Mouse (Mus musculus) adrenal gland, postnatal 14 days (tissue): ENCODE data around the gene Gcn1l1. TPM values are rescaled to one million over a fixed set of nuclear protein-coding genes. Genes with fewer than 3 reads are reported as not detected.
"Not testable (repeated sequence)": the region's sequence is repeated elsewhere in the genome, so short reads cannot be mapped to it uniquely, and the experiment has no call there.

ENCODE experiments used
- DNase-seq: peaks from one replicate; pipeline ENCODE4 v3.0.0; 2021; ENCODE audit warnings: mixed read lengths
- long read RNA-seq, 2 experiments: library from polyadenylated mRNA; stranded (forward); transcript quantifications; one replicate each; pipeline ENCODE4 v2.0.0; 2021
- total RNA-seq: library from RNA; stranded (reverse); gene quantifications from 2 replicates; pipeline ENCODE4 v1.2.3, GENCODE M21; 2021

The Gcn1l1 gene
- total RNA-seq = 59.7 and 60.4 TPM in 2 replicates
- long read RNA-seq, experiment 1, partial matches to known transcripts = 17 of 22 reads
- long read RNA-seq, experiment 1, other reads (novel, unspliced or antisense) = 4 of 22 reads
- long read RNA-seq, experiment 2, partial matches to known transcripts = 21 of 25 reads
- long read RNA-seq, experiment 2, other reads (novel, unspliced or antisense) = 4 of 25 reads

DNA sequence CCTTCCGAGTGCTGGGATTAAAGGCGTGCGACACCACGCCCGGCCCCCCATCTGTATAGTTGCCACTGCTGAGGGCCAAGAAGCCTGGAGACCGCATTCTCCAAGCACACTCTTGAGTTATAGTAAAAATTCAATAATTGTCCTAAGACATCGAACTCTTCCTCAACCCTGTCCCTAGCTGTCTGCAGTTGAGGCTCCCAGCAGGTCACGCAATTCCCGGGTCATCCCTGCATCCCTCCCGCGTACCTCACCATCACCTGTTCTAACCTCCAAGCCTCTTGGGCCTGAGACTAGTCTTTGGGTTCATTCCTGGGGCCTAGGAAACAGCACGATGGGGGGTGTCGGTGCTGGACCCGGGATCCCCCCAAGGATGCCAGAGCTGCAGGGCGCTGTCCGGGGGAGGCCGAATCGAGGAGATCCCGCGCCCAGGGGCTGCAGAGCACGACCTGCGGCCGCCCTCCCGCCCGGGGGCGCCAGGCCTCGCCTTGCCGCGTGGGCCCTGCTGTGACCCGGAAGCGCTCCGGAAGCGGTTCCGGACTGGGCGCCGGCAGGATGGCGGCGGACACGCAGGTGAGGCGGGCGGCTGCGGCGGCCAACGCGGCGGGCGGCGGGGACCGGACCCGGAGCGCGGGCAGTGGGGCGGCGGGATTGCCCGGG is at the start of gene Gcn1l1:
TSS of gene Gcn1l1 (plus strand) at position 518 of the 657 bp plus-strand sequence.
- peak; percentile 91 for DNase-seq

DNA sequence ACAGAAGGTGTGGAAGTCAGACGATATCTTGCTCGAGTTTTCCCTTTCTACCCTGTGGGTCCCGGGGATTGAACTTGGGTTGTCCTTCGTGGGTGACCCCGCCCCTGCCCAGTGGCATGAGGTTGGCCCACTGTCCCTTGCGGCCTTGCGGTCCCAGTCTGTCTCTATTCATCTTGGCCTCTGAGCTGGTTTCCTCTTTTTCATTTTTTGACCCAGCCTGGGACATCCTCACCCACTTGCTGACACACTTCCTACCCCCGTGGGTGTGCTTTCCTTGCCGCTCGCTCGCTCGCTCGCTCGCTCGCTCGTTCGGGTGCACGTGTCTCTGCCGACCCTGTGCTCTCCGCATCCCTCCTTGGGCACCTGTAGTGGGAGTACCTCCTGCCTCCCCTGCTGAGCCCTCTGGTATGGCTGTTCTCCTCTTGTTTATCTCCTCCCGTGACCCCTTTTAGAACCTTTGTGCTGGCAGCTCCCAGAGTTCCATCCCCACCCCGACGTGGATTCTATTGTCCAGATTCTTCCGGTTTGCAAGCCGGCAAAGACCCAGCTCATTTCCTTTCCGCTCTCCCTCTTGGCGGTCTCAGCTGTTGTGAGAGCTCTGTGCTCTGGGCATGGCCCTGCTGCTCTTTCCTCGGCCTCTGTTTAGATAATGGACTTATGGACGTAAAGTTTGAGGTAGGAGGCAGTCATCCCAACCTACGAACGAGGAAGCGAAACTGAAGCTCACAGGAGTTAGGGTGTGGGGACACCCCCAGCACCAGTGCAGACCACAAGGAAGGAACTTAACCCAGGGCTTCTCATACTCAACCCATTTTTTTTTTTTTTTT is 48.8 kb upstream of the Gcn1l1 start:
- DNase-seq = peak; percentile 51

DNA sequence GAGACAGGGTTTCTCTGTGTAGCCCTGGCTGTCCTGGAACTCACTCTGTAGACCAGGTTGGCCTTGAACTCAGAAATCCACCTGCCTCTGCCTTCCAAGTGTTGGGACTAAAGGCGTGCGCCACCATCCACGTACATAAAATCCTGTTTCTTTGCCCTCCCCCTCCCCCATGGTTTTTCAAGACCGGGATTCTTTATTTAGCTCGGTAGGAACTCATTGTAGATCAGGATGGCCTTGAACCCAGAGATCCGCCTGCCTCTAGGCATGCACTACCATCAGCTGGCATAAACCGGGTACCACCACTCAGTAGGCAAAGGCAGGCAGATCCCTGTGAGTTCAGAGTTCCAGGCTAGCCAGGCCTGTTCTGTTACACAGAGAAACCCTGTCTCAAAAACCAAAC is 48.1 kb upstream of the Gcn1l1 start:
- DNase-seq = no peak

DNA sequence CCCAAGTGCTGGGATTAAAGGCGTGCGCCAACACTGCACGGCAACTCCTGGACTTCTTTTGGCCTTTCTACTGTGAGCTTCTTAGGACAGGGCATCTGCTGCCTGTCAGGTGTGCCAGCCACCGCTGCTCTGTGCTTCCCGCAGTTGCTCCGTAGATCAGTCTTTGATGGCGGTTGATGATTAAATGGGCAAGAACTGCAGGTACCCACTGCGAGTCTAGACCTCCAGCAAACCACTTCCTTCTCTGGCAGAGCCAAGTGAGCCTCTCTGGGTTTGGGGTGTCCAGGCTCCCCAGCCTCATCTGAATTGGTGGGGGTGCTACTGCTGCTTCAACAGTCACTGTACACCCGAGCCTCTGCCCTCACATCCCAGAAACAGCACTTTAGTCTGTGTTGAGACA is 47.6 kb upstream of the Gcn1l1 start:
- DNase-seq = no peak

DNA sequence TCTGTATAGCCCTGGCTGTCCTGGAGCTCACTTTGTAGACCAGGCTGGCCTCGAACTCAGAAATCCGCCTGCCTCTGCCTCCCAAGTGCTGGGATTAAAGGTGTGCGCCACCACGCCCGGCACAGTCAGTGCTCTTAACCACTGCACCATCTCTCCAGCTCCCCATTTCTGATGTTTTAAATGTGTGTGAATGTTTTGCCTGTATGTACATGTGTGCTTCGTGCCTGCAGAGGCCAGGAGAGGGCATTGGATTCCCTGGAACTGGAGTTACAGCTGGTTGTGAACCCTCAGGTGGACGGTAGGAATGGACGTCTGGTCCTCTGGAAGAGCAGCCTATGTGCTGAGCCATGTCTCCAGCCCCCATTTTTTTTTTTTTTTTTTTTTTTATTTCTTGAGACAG is 46.8 kb upstream of the Gcn1l1 start:
- not testable (repeated sequence) for DNase-seq

DNA sequence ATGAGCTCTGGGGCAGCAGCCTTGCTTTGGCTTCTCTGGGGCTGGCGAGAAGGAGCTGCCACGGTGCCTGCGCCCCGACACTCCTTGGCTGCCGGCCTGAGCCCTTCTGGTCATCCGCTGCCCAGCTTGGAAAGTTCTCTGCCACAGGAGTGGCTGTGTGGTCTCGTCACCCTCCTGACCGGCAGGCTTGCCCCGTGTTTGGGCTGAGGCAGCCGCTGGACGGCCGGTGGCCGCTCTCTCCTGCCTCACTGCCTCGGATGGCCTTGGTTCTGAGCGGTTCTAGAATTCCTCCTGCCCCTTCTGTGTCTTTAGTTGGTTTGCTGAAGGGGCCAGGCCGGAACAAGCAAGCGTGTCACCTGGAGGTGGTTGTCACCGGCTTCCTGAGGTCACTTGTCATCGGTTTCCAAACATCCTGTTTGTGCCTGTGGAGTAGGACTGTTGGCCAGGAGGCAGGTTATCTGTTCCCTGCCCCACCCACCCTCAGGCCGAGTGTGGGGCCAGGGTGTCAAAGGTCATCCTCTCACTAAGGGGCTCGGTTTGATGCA is 44.7 kb upstream of the Gcn1l1 start:
- DNase-seq = peak; percentile 59

DNA sequence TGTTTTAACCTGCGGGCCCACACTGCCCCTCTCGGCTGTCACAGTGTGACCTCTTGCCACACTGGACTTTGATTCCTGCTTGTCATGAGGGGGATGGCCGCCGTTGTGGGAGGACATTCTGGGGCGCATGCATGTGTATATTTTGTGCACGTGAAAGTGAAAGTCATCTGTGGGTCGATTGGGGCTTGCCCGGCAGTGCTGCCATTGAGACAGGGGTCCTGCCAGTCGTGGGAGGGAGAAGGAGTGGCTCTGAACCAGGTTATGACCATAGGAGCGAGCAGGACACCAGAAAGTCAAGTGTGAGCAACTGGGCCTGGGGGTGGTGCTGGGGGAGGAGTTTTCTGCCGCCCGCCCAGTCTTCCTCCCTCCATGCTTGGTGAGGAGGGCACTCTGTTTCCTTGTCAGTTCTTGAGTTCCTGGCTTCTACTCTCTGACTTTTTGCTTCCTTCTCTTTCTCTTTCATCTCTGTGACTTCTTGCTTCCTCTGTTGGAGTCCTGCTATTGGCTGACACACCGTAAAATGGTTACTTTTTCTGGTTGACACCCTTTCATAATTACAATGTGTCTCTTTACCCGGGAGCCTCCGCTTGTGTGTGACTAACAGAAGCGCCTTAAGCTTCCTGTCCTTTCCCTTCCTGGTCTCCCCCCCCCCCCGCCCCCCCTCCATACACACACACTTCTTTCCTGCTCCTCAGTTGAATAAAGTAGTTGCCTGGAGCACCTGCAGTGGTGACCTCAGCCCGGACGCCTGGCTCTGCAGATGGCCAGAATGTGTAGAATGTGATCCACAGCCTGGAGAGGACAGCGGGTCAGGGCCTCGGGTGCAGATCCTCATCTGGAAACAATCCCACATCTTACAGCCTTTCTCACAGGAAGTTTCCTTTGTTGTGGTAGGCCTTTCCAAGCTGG is 43.2 kb upstream of the Gcn1l1 start:
- DNase-seq = peak; percentile 69

DNA sequence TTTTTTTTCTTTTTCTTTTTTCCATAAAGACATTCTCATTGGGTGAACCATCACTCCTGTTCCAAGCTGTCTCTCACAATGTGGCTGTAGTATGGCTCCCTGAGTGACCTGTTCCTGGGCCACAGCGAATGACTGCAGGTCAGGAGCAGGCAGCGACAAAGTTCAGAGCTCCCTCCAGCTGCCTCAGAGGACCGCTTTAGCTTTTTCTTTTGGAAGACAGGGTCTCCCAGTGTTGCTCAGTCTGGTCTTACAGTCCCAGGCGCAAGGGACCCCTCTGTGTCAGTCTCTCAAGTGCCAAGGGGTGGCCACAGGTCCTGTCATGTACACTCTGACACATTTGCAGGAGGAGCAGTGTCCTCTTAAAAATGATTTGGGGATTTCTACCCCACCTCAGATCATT is 42.5 kb upstream of the Gcn1l1 start:
- DNase-seq = no peak

DNA sequence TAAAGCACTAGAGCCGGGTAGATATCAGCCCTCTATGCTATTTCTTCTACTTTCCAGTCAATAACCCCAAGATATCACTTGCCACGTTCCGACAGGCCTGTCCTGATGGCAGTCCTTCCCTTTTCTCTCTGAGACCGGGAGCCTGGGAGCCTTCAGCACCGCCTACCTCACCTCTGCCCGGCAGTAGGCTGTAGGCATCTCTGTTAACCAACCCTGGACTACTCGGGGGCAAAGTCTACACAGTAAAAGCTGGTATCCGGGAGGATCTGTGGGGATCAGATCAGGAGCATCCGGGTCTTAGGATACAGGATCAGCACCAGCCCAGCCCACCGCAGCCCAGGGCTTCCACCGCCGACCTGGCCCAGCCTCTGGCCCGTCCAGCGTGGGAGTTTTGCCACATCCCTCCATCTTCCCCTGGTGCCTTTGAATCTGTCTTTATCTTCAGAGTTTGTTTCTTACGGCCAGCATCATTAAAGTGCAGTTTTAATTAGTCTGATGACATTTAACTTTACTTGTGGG is 42.0 kb upstream of the Gcn1l1 start:
- no peak for DNase-seq

DNA sequence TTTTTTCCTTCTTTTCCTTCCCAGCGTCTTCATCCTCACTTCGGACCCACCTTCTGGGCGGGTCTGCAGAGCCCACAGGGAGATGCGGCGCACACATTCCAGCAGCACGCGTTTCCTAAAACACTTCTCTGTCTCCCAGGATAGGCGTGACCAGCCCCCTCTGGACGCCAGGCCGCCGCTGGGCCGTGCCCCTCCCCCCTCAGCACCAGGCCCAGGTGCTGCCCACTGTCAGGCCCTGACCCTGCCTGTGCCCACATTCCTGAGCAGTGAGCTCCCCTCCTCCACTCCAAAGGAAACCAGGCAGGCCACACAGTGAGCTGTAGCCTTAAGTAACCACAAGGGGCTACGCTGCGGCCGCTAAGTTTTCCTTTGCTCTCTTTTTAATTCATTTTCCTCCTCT is 41.1 kb upstream of the Gcn1l1 start:
- peak; percentile 48 for DNase-seq

DNA sequence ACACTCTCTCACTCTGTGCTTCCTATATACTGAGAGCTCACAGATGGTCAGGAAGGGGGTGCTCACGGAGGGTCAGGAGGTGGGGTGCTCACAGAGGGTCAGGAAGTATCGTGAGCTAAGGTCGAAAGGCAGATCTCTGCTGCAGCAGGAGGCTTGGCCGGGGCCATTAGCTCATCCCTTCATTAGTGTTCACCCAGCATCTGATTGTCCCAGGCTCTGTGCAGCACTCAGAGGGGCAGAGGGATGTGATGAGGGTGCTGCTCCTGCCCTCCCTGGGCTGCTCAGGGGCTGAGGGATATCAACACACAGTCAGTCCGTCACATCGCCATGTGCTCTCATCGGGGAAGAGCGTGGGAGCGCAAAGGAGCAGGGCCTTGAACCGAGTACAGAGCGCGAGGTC is 40.6 kb upstream of the Gcn1l1 start:
- DNase-seq = no peak

DNA sequence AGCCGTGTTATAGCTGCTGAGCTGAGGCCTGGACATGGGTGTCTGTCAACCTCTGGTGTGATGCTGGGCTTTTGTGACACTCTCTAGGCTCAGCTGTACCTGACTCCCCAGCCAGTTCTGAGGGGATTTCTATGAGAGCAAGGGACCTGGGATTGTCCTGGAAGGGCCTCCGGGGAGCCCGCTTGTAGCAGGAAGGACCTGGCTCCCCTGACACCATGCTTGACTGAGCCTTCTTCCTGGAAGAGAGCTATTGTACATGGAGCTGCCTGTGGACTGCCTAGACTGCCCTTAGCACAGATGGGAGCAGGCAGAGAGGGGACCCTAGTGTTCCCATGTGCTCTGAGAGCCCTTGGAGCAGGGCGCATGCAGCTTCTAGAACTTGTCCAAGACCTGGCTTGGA is 39.6 kb upstream of the Gcn1l1 start:
- no peak for DNase-seq

DNA sequence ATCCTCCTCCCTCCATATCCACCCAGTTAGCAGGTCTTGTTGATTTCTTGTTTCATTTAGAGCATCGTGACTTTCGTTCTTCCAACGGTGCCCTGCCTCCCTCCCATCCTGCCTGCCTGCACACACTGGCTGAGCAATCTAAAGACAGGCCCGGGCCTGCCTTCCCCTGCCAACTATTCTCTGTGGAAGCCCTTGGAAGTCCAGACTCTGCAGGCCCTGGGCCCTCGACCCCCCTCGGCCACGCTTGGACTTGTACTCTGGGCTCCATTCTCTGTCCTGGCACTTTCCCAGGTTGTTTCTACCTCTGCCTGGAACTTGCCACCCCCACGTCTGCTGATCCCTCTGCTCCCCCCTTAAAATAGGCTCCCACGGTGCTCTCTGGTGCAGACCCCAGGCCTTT is 39.1 kb upstream of the Gcn1l1 start:
- no peak for DNase-seq

DNA sequence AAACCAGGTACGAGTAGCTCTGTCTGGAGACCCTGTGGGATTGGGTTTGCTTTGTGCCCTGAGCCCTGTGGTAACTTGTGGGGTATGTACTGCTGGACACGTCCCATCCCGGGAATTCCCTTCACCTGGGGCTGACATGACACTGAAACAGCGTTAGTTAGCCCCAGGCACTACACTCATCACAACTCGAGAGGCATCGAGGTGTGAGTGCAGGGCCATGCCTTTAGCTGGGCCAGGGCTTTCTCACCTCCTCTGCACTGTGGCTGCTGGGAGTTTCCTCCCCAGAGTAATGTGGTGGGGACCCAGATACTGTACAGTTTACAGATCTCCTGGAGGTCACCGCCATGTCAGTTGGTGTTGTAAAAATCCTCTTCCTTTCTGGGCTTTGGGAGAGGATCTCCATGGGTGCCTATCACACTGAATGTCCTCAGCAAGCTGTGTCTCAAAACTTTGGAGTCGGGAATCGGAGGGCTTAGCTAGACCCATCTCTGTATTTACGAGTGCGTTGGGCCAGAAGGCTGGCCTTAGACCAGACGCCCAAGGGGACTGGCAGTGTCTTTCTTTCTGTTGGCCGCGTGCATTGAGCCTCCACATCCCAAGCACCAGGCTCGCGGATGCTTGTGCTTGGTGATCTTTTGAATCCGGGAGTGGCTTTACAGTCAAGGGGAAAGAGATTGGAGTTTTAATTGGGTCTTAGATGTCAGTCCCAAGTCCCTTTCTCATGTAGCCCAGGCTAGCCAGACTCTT is 38.4 kb upstream of the Gcn1l1 start:
- DNase-seq = no peak

DNA sequence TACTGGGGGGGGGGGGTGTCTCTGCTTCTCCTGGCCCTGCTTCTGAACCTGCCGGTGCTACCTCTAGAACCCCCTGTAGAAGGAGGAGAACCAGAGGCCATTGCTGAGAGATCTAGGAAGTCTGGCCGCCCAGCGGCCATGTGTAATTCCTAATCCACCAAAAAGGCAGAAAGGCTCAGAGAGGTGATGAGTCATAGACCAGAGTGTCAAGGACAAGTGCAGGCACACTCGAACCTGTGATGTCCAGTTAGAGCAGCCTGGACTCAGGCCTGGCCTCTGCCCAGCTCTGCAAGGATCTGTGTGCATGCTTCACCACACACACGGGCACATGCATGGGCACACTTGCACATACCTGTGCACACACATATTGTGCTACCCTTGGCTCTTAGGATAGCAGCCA is 36.9 kb upstream of the Gcn1l1 start:
- peak; percentile 47 for DNase-seq

DNA sequence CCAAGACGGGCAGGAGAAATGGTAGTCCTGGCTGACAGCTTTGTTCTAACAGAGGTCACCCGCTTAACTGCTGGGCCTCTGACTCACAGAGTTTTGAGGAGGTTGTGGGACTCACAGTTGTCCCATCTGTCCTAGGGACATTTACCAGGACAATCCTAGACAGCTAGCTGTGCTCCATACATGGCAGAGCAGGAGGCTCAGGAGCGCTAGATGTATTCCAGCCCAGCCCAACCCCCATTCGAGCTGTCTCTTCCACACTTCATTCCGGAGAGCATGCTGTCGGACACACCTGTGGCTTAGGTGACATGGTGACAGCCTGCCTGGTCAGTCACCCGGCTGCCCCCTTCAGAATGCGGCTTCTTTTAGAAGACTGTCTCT is 35.7 kb upstream of the Gcn1l1 start:
- no peak for DNase-seq

DNA sequence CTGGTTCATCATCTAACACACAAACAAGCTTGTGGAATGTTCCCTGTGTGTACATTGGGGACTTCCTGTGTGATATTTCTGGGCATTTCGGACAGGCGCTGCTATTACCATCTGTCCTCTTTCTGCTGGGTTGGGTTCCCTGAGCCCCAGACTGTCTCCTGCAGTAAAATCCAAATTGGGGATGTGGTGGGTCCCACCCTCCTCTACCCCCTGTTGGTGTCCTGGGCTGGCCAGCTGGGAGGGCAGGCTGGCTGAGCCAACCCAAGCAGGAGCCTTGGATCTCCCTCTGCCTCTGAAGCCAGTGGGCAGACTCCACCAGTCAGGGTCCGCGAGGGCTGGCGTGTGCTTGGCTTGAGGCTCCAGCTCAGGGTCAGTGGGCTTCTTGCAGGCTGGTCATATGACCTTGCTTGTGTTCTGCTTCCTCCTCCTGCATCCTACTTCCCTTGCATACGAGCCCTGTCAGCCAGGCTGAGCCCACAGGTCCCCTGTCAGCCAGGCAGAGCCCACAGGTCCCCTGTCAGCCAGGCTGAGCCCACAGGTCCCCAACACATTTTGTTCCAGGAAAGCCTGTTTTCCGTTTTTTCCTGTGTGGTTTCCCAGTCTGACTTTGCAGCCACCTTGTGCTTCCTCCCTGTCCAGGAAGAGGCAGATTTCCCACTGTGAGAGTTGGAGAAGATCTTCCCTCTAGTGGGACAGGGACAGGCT is 35.2 kb upstream of the Gcn1l1 start:
- peak; percentile 54 for DNase-seq

DNA sequence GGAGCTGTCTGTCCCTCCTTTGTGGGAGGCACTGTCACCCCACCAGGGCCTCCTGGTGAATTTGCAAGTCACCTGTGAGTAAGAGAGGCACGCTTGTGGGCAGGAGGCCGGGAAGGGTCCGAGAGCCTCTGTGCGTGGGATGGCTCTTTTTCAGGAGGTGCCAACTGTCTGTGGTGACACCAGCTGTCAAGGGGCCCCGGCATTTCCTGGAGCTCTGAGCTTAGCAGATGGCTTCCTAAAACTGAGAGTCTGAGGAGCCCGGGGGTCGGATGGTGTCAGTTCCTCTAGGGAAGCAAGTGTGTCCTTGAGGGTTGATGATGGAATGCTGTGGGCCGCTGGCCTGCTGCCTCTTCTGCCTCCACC is 34.6 kb upstream of the Gcn1l1 start:
- no peak for DNase-seq

DNA sequence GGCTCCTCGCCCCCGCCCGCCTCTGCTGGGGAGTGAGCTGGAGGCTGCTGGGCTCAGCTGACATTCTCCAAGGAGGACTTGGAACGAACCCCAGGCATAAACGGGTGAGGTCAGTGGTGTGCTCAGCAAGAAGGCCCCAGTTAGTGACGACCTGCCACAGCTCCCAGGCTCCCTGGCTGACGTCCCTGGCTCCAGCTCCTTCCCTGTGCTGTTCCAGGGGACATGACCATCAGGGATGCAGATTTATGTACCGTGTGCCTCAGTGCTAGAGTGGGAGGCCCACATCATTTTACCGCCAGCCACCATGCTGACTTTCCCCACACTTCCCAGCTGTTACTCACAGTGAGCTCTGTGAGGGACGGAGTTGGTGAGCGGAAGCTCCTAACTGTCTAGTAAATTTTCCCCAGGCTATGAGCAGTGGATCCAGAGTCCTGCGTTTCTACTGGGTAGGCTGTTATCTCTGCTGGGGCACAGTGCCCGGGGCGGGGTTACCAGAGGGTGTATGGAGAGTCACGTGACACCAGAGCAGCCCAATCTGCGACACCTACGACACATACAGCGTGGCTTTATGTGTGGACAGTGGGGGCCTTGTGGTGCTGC is 33.3 kb upstream of the Gcn1l1 start:
- DNase-seq = peak; percentile 88

DNA sequence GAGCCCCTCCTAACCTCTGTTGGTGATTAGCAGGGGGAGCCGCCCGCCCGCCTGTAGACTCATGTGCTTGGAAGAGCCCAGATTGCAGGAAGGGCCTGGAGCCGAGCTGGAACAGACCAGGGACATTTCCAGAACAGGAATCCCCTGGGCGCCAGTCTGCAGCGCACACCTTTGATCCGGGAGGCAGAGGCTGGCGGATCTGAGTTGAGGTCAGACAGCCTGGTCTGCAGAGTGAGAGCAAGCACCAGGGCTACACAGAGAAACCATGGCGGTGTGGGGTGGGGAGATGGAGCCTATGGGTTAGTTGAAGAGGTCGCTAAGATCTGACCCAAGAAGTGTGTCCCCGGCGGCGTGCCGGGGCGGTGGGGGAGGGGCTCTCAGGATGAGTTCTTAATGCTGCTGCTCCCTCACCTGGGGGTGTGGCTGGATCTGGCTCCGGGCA is 30.7 kb upstream of the Gcn1l1 start:
- peak; percentile 74 for DNase-seq
